Mouse (Mus musculus) left cerebral cortex, adult 2 months (tissue): ENCODE measurements around the gene Ldb1. TPM values are rescaled to one million over a fixed set of nuclear protein-coding genes. Genes with fewer than 3 reads are reported as not detected.

Experiments used
- DNase-seq, 2 experiments: peaks; one replicate each; pipeline ENCODE4 v3.0.0; 2021 to 2022; ENCODE audit warnings: low spot score in 2 of 2, mixed read lengths in 1 of 2; ENCODE audit errors: extremely low spot score in 1 of 2
- H3K27ac ChIP-seq: fragments of 200-600 bp; 2 replicates; pipeline ENCODE4 v1.8.1; 2022
- H3K4me3 ChIP-seq: fragments of 200-600 bp; 2 replicates; pipeline ENCODE4 v1.8.1; 2022
- CTCF ChIP-seq: fragments of 200-600 bp; IDR thresholded peaks from 2 replicates; pipeline ENCODE4 v1.8.1; 2022; ENCODE audit warnings: antibody characterized with exemption, mild to moderate bottlenecking, moderate library complexity
- intact Hi-C: fragments of 180-260 bp; cut with DNase I; formaldehyde crosslinking; loops from one replicate; pipeline ENCODE4 v1.15.1; 2025
- total RNA-seq, 2 experiments: library from RNA; stranded (reverse); gene quantifications; 2 replicates each; pipeline ENCODE4 v1.2.3; 2021

Ldb1 gene
- total RNA-seq, 2 experiments from 2014 or later, result 111 to 117 TPM

DNA sequence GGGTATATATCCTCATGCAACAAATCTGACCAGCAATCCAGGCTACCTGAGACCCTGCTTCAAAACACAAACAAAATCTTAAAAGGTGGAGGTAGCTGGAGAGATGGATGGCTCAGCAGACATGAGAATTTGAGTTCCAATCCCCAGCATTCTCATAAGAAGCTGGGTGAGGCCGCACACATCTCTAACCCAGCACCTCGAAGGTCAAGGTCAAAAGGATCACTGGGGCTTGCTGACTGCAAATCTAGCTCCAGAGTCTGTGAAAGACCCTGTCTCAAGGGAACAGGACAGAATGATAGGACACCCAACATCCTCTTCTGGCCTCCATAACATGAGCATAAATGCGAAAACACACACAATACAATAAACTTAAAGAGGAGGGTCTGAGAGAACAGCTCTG, 53.8 kb downstream of the Ldb1 start:
- intact Hi-C loops, result no loop called here
- H3K4me3 ChIP-seq, result no peak overlapping the region
- no peak for DNase-seq
- TF ChIP-seq CTCF, result no peak
- H3K27ac ChIP-seq, result no peak overlapping the region

DNA sequence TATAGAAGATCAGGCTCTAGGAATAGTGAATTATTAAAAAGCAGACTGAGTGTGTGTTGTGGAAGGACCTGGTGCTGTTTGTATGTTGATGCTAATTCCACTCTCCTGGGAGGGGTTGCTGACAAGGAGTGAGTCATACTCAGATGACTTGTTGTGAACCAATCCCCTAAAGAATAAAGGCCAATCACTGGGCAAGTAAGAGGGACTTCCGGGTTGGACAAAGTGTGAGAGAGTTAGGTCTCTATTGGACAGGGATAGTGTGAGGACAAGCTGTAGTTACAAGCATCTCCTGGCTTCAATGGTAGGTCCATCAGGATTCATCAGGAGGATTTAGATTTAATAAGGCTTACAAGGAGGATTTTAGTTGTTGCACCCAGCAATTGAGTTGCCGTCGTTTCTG, 56.8 kb downstream of the Ldb1 start:
- no peak for DNase-seq
- no peak for TF ChIP-seq CTCF
- intact Hi-C loops, result no loop called here
- no peak overlapping the region for H3K27ac ChIP-seq
- H3K4me3 ChIP-seq, result no peak overlapping the region

DNA sequence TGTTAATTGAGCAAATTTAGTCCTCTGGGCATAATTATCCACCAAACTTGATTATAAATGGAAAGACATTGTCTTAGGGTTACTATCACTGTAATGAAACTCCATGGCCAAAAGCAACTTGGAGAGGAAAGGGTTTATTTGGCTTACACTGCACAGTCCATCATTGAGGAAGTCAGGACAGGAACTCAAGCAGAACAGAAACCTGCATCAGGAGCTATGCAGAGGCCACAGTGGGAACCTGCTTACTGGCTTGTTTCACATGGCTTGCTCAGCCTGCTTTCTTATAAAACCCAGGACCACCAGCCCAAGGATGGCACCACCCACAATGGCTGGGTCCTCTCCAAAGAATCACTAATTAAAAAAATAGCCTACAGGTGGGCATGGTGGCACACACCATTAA, 60.6 kb downstream of the Ldb1 start:
- intact Hi-C loops, result no loop called here
- Histone ChIP-seq H3K27ac (no peak overlapping the region), H3K4me3 (no peak overlapping the region)
- DNase-seq, result no peak
- no peak for TF ChIP-seq CTCF

Other genes starting within 250 kb of the Ldb1 start
- 100 to 1,000 TPM; 142 to 170 TPM for gene Kcnip2, start 229.2 kb downstream of the Ldb1 start, total RNA-seq
- gene Armh3, start 46.7 kb downstream of the Ldb1 start, total RNA-seq, result 10 to 100 TPM; 19.4 to 20.9 TPM
- gene Hps6, start 41.7 kb downstream of the Ldb1 start, total RNA-seq, result 1 to 10 TPM; 6.0 to 7.4 TPM
- gene Pprc1, start 328 bp downstream of the Ldb1 start, total RNA-seq, result 10 to 100 TPM; 29.0 to 31.8 TPM
- gene Nolc1, start 30.6 kb upstream of the Ldb1 start, total RNA-seq, result 10 to 100 TPM; 45.0 to 51.0 TPM
- not detected for gene Elovl3, start 86.7 kb upstream of the Ldb1 start, total RNA-seq
- not detected for gene Pitx3, start 103.1 kb upstream of the Ldb1 start, total RNA-seq
- gene Gbf1, start 107.3 kb upstream of the Ldb1 start, total RNA-seq, result 10 to 100 TPM; 90.1 to 95.4 TPM